Mouse (Mus musculus): ENCODE data around the gene Plekha4. TPM values are rescaled to one million over a fixed set of nuclear protein-coding genes. Genes with fewer than 3 reads are reported as not detected.

The Plekha4 gene
- polyA plus RNA-seq, 1 experiment from 2014 or later: 2.2 TPM

DNA sequence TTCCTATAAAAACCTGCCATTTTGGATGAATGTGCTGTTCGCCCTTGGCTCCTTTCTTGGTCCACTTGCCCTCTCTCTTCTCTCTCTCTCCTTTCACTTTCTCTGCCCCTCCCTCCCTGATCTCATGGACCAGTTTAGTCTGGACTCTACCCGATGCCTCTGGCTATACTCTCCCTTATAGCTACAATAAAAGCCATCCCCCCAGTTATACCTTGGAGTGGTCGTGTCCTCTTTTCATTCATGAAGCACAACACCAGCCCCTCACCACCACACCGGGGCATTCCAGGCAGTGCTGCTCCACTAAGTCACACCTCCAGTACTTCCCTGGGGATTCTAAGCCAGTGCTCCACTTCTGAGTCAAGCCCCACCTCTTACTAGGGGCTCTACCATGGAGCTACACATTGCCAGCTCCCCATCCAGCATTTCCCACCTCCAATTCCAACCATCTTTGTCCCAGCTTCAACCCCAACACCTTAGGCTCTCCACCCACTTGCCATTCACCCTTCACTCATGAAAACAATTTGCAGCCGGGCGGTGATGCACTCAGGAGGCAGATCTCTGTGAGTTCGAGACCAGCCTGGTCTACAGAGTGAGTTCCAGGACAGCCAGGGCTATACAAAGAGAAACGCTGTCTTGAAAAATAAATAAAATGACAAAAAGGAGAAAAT, 41.1 kb downstream of the Plekha4 start:
- POLR2A ChIA-PET: interaction anchor here (0.9 kb wide), 1 partner anchor 76 kb away, joined by 3 read pairs; no protein-coding TSS in a partner anchor
- CTCF ChIA-PET: interaction anchor here (1.9 to 4.5 kb wide), 3 partner anchors 11 to 116 kb away, joined by 6 to 16 read pairs (median 7); partner anchors contain the start of gene Ntn5
- DNase-seq (ENCODE audit: low read depth, low spot score) (no peak), ATAC-seq (no peak)
- H3K27me3 ChIP-seq: no peaks in the 10 kb centered on the region
- in situ Hi-C loops (cut with MboI; ENCODE audit: low pct_unique_long_range_greater_than_20kb): loop anchor here (10.0 kb wide), 1 partner anchor 118 kb away; the partner anchor contains the start of gene Ntn5
- TF ChIP-seq CTCF (IDR thresholded peaks at IDR 0.05): no peak

DNA sequence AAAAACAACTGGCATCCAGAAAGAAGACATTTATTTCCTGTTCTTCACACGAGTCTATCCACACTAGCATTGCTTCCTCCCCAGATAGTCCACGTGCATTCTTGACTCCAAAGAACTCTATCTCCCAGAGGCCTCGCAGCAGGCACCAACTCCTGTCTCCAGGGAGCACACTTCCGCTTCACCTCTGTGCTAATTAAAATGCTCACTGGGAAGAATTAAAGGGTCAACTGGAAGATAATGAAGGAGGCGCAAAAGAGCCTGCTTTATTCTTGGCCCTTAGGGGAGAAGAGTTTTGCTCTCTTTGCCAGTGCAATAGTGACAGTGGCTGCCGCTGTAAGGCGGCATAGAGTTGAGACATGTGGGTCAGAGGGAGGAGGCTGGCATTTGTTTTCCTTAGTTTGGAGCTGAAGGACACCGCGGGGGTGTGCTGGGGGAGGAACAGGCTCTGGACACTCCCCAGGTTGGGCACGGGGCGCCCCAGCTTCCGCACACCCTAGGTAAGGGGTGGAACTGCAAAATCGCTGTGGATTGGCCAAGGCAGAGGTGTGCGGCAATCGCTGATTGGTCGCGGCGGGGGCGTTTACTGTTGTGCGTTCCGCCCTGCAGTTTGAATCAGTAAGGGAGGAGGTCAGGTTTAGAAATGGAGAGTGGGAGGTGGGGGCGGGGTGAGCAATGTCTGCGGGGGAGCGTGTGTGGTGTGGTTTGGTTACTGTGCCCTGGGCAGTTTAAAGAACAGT, 41.8 kb downstream of the Plekha4 start:
- POLR2A ChIA-PET: no interaction called here
- ATAC-seq: peak; percentile 79
- CTCF ChIA-PET: interaction anchor here (0.7 to 4.5 kb wide), 4 partner anchors 12 to 115 kb away, joined by 3 to 16 read pairs (median 6); partner anchors contain the start of gene Ntn5
- TF ChIP-seq CTCF (IDR thresholded peaks at IDR 0.05): no peak
- in situ Hi-C loops (cut with MboI; ENCODE audit: low pct_unique_long_range_greater_than_20kb): loop anchor here (10.0 kb wide), 1 partner anchor 117 kb away; the partner anchor contains the start of gene Ntn5
- peak; percentile 24 for DNase-seq (ENCODE audit: low read depth, low spot score)
- H3K27me3 ChIP-seq: no peaks in the 10 kb centered on the region

DNA sequence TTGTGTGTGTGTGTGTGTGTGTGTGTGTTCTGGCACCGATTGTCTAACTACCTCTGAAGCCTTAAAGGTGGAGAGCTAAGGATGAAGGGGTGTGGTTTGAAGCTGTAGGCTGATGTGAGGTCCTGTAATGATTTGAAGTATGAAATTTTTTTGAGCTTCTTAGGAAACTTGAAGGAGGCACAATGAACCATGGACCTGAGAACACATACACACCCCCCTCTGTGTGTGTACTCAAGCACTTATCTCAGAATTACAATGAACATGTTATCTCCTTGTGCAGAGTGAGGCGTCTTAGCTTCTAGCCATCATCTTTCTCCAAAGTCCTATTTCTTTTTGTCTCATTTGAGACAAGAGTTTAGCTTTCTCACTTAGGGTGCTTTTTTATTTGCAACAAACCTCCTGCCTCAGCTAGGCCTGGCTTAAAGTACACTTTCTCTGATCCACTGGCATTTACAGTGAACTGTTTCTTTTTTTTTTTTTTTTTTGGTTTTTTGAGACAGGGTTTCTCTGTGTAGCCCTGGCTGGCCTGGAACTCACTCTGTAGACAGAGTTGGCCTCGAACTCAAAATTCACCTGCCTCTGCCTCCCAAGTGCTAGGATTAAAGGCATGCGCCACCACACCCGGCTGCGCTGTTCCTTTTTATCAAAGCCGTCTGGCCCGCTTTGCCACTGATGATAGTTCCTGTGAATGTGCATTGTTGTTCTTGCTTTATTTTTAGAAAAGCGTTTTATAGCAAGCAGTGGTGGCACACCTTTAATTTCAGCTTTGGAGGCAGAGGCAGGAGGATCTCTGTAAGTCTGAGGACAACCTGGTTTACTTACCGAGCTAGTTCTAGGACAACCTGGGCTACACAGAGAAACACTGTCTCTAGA, 42.7 kb downstream of the Plekha4 start:
- TF ChIP-seq CTCF (IDR thresholded peaks at IDR 0.05): no peak
- ATAC-seq: no peak
- H3K27me3 ChIP-seq: no peaks in the 10 kb centered on the region
- ChIA-PET CTCF (interaction anchor here (0.7 to 4.5 kb wide), 4 partner anchors 13 to 114 kb away, joined by 3 to 16 read pairs (median 6); partner anchors contain the start of gene Ntn5), POLR2A (no interaction called here)
- in situ Hi-C loops (cut with MboI; ENCODE audit: low pct_unique_long_range_greater_than_20kb): loop anchor here (10.0 kb wide), 1 partner anchor 116 kb away; the partner anchor contains the start of gene Ntn5
- DNase-seq (ENCODE audit: low read depth, low spot score): no peak

DNA sequence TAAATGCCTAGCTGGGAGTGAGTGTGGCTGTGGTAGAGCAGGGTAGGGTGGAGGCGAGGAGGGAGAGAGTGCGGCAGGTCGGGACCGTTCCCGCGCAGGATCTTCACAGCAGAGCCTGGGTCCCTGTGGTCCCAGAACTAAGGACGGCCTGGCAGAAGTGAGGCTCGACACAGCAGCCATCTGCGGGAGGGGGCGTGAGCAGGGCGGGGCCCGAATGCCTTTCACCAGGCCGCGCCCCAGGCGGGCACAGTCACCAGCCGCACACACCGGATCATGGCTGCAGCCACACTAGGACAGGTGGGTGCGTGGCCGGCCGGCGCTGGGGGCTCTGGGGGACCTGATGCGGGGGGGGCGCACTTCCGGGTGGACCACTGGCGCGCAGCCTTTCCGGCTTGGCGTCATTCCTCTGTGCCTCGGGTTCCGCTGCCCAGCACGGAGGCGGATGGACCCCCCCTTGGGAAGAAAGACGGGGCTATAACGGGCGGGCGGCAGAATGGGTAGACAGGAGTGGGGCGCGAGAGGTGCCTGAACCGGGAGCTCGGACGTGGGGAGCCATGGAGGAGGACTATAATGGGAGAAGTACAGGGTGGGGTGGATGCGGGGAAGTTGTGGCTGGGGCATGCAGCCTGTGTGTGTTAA, 44.1 kb downstream of the Plekha4 start, which contains the start of gene Bcat2:
Gene Bcat2, plus strand, starts transcription at position 51 of the 639 bp plus-strand sequence.
- no peak for TF ChIP-seq CTCF (IDR thresholded peaks at IDR 0.05)
- POLR2A ChIA-PET: no interaction called here
- CTCF ChIA-PET: interaction anchor here (1.9 to 2.8 kb wide), 2 partner anchors 9 to 19 kb away, joined by 6 to 16 read pairs; no protein-coding TSS in a partner anchor
- in situ Hi-C loops (cut with MboI; ENCODE audit: low pct_unique_long_range_greater_than_20kb): no loop called here
- ATAC-seq: peak; percentile 55
- no peaks in the 10 kb centered on the region for H3K27me3 ChIP-seq
- DNase-seq (ENCODE audit: low read depth, low spot score): no peak

DNA sequence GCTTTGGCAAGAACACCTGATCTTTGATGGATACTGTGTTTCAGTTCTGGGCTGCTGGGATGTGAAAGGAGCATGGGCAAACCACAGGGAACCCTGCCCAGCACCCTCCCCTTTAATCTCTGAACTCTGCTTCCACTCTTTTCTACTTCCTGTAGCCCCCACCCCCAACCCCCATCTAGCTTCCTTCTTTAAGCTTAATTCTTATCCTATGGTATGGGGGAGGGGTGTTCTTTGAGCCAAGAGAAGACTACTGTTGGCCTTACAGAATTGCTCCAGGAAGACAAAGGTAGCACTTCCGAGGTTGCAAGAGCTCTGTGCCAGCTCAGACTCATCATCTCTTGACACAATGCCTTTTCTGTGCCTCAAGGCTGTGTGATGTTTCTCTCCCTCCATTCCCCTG, 45.8 kb downstream of the Plekha4 start:
- in situ Hi-C loops (cut with MboI; ENCODE audit: low pct_unique_long_range_greater_than_20kb): no loop called here
- ChIA-PET CTCF (interaction anchor here (1.0 to 2.8 kb wide), 6 partner anchors 9 to 110 kb away, joined by 3 to 16 read pairs (median 6); no protein-coding TSS in a partner anchor), POLR2A (interaction anchor here (1.3 kb wide), 1 partner anchor 106 kb away, joined by 4 read pairs; no protein-coding TSS in a partner anchor)
- no peak for TF ChIP-seq CTCF (IDR thresholded peaks at IDR 0.05)
- DNase-seq (ENCODE audit: low read depth, low spot score) (no peak), ATAC-seq (no peak)
- H3K27me3 ChIP-seq: no peaks in the 10 kb centered on the region

DNA sequence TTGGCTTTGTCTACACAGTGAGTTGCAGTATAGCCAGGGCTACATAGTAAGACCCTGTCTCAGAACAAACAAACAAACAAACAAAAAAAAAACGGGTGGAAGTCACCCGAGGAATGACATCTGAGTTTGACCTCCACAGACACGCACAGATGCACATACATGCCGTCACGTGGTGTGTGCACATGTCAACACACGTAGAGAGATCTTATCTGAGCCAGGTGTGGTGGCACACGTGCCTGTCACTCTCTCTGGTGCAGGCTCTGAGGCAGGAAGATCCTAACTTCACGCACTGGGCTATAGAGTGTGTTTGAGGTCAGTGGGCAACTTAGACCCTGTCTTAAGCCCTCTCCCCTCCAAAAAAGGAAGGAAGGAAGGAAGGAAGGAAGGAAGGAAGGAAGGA, 47.8 kb downstream of the Plekha4 start:
- DNase-seq (ENCODE audit: low read depth, low spot score) (no peak), ATAC-seq (no peak)
- H3K27me3 ChIP-seq: no peaks in the 10 kb centered on the region
- ChIA-PET POLR2A (no interaction called here), CTCF (no interaction called here)
- TF ChIP-seq CTCF (IDR thresholded peaks at IDR 0.05): no peak
- in situ Hi-C loops (cut with MboI; ENCODE audit: low pct_unique_long_range_greater_than_20kb): no loop called here

DNA sequence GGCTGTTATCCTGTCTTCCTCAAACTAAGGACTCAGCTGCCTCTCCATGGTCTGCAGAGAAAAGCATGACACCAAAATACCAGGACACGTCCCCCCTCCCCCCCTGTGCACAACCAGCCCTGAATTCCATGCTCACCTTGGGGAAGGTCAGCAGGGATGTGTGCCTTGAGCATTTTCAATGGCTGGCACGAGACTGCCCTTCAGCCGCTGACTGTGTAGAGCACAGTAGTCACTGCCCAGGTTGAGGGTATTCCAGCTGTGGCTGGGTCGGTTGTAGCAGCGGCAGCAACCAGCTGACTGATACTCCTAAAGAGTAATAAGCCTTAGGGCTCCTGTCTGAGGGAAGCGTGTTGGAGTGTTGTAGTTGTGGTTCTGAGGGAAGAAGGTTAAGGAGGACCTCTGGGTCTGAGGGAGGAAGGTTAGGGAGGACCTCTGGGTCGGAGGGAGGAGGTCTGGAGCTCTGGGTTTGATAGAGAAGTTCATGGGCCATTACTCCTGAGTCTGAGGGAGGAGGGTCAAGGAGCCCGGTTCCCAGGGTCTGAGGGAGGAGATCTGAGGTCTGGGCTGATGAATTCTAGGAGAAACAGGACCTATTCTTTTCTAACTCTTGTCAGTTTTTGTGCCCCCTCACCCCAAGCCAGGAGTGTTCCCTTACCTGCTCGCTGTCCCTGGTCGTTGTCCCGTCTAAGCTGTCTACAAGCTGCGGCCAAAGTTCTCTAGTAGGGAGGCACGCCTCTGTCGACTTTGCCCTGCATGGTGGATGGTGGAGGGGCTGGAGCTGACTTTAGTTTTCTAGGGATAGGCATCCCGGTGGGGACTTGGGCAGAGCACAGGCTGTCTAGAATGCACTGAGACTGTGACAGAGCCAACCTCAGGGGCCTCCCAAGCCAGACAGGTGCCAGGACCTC, 48.6 kb downstream of the Plekha4 start:
- no peak for ATAC-seq
- in situ Hi-C loops (cut with MboI; ENCODE audit: low pct_unique_long_range_greater_than_20kb): no loop called here
- ChIA-PET POLR2A (no interaction called here), CTCF (interaction anchor here (2.7 kb wide), 1 partner anchor 11 kb away, joined by 6 read pairs; no protein-coding TSS in a partner anchor)
- no peaks in the 10 kb centered on the region for H3K27me3 ChIP-seq
- DNase-seq (ENCODE audit: low read depth, low spot score): no peak
- no peak for TF ChIP-seq CTCF (IDR thresholded peaks at IDR 0.05)

DNA sequence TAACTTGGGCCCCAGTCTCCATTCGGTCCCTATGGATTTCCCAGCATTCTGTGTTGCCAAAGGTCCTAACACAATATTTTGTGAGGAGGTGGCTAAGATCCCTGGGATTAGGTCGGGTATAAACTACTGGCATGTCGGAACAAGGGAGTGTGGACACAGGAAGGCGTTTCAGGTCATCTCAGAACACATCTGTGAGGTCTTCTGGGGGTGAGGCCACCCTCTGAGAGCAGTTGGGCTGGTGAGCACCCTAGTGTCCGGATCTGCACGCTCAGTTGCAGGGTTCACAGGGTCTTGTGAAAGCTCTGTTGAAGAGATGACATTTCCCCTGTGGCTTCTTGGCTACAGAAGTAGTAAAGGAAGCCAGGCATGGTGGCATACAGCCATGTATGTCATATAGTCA, 59.8 kb downstream of the Plekha4 start:
- TF ChIP-seq CTCF (IDR thresholded peaks at IDR 0.05): no peak
- DNase-seq (ENCODE audit: low read depth, low spot score) (no peak), ATAC-seq (no peak)
- in situ Hi-C loops (cut with MboI; ENCODE audit: low pct_unique_long_range_greater_than_20kb): no loop called here
- no peaks in the 10 kb centered on the region for H3K27me3 ChIP-seq
- POLR2A ChIA-PET: interaction anchor here (0.5 kb wide), 1 partner anchor 28 kb away, joined by 3 read pairs; no protein-coding TSS in a partner anchor
- CTCF ChIA-PET: interaction anchor here (1.0 to 2.1 kb wide), 4 partner anchors 10 to 31 kb away, joined by 4 to 7 read pairs (median 6); partner anchors contain the start of gene Hsd17b14

All from Patski (cell line).